Mouse (Mus musculus): ENCODE results near the gene Gm16513. TPM values are rescaled to one million over a fixed set of nuclear protein-coding genes. Genes with fewer than 3 reads are reported as not detected.

Gm16513 gene
- polyA plus RNA-seq (2012; rRNA removed): not detected in 2 replicates

GRCm38 (mm10) chr5:95182324-95182723 lies at the start of gene Gm16513:
Gm16513 (plus strand) TSS chr5:95182624.

Other genes starting within 250 kb of the Gm16513 start
- 0.14 TPM in 1 of 2 replicates, not detected in the other for gene Gm6367, start 194.0 kb upstream of the Gm16513 start, polyA plus RNA-seq (2012; rRNA removed)
- gene Gm7942, start 75.7 kb upstream of the Gm16513 start, polyA plus RNA-seq (2012; rRNA removed): not detected in 2 replicates
- gene Gm10424, start 90.1 kb downstream of the Gm16513 start, polyA plus RNA-seq (2012; rRNA removed): not detected in 2 replicates
- gene Gm3259, start 123.3 kb downstream of the Gm16513 start, polyA plus RNA-seq (2012; rRNA removed): 0.21 and 0.30 TPM in 2 replicates